Mouse (Mus musculus) urinary bladder, postnatal 36 days (tissue): Measurements from ENCODE around the gene Tnfrsf1a.

Experiments used
- DNase-seq, 2 experiments: peaks; one replicate each; pipeline ENCODE4 v3.0.0; 2022; ENCODE audit warnings: low spot score in 2 of 2, mixed read lengths in 1 of 2

Gene Tnfrsf1a

GRCm38 (mm10) chr6:125354352-125355151, 5.4 kb downstream of the Tnfrsf1a start:
- peak; percentile 55 to 80 for DNase-seq

- no peak for DNase-seq
Measured at GRCm38 (mm10) chr6:125355197-125355741, 6.1 kb downstream of the Tnfrsf1a start.

GRCm38 (mm10) chr6:125356264-125356663, 7.1 kb downstream of the Tnfrsf1a start:
- no peak for DNase-seq

GRCm38 (mm10) chr6:125357334-125357733, 8.2 kb downstream of the Tnfrsf1a start:
- no peak for DNase-seq

GRCm38 (mm10) chr6:125359999-125360398, 10.8 kb downstream of the Tnfrsf1a start:
- DNase-seq: no peak

- DNase-seq: no peak
Measured at GRCm38 (mm10) chr6:125360846-125361245, 11.7 kb downstream of the Tnfrsf1a start.

- DNase-seq: peak in 1 of 2 experiments; percentile 60
Measured at GRCm38 (mm10) chr6:125361467-125362291, 12.5 kb downstream of the Tnfrsf1a start.

GRCm38 (mm10) chr6:125363021-125363420, 13.9 kb downstream of the Tnfrsf1a start:
- DNase-seq: no peak

GRCm38 (mm10) chr6:125363451-125364242, 14.5 kb downstream of the Tnfrsf1a start:
- no peak for DNase-seq

GRCm38 (mm10) chr6:125364448-125364847, 15.3 kb downstream of the Tnfrsf1a start:
- DNase-seq: no peak

GRCm38 (mm10) chr6:125365522-125365921, 16.4 kb downstream of the Tnfrsf1a start:
- no peak for DNase-seq

- DNase-seq: no peak
Measured at GRCm38 (mm10) chr6:125366133-125366532, 17.0 kb downstream of the Tnfrsf1a start.

GRCm38 (mm10) chr6:125367758-125368371, 18.7 kb downstream of the Tnfrsf1a start:
- DNase-seq: no peak

- DNase-seq: no peak
Measured at GRCm38 (mm10) chr6:125377042-125377441, 27.9 kb downstream of the Tnfrsf1a start.

- peak; percentile 81 to 89 for DNase-seq
Measured at GRCm38 (mm10) chr6:125377582-125378451, 28.7 kb downstream of the Tnfrsf1a start.

- DNase-seq: no peak
Measured at GRCm38 (mm10) chr6:125378621-125379020, 29.5 kb downstream of the Tnfrsf1a start.

- no peak for DNase-seq
Measured at GRCm38 (mm10) chr6:125379781-125380180, 30.6 kb downstream of the Tnfrsf1a start.

GRCm38 (mm10) chr6:125380372-125381360, 31.5 kb downstream of the Tnfrsf1a start, which contains the start of gene Plekhg6:
Gene Plekhg6 (minus strand): TSS chr6:125380793.
- DNase-seq: peak; percentile 59 to 76

GRCm38 (mm10) chr6:125382024-125382423, 32.9 kb downstream of the Tnfrsf1a start:
- DNase-seq: no peak
